Mouse (Mus musculus) bone marrow, adult 2 months (tissue): ENCODE results near the gene Pik3c2g. TPM values are rescaled to one million over a fixed set of nuclear protein-coding genes. Genes with fewer than 3 reads are reported as not detected.

Source experiments
- H3K27ac ChIP-seq: fragments of 200-500 bp; 2 replicates; pipeline ENCODE4 v1.5.1; 2012; ENCODE audit warnings: low read depth, mild to moderate bottlenecking, control low read depth, inconsistent platforms, low read length; ENCODE audit not compliant: control insufficient read depth, poor library complexity, insufficient read depth
- H3K4me1 ChIP-seq: fragments of 200-500 bp; 2 replicates; pipeline ENCODE4 v1.6.1; 2011; ENCODE audit warnings: low read length; ENCODE audit not compliant: control insufficient read depth, insufficient read depth
- H3K4me3 ChIP-seq: fragments of 200-500 bp; replicated peaks from 2 replicates; pipeline ENCODE3; 2011; ENCODE audit warnings: mild to moderate bottlenecking, low read depth, low read length, control low read depth; ENCODE audit not compliant: control insufficient read depth
- CTCF ChIP-seq: fragments of 200-500 bp; IDR thresholded peaks from 2 replicates; pipeline ENCODE4 v1.5.1; 2011; ENCODE audit warnings: low read length, control low read depth; ENCODE audit not compliant: control insufficient read depth, insufficient read depth
- POLR2A ChIP-seq: fragments of 200-500 bp; IDR thresholded peaks from 2 replicates; pipeline ENCODE4 v1.6.1; 2011; ENCODE audit warnings: low read depth, mild to moderate bottlenecking, control low read depth, low read length, borderline replicate concordance; ENCODE audit not compliant: control insufficient read depth
- WGBS: fragments of 180-500 bp; shearing (Covaris S2); methylation state at CpG from one replicate; pipeline ENCODE4 v1.1.7; 2018; 5-methylcytosine and 5-hydroxymethylcytosine counted together
- polyA plus RNA-seq: library from polyadenylated mRNA; stranded (reverse); fragments of >200 nt; gene quantifications from 2 replicates; pipeline ENCODE4 v1.2.4, GENCODE M21; 2011; ENCODE audit warnings: low replicate concordance; ENCODE audit not compliant: missing spikeins, insufficient read depth, insufficient read length

Gene Pik3c2g
- polyA plus RNA-seq, 1 experiment = not detected

DNA sequence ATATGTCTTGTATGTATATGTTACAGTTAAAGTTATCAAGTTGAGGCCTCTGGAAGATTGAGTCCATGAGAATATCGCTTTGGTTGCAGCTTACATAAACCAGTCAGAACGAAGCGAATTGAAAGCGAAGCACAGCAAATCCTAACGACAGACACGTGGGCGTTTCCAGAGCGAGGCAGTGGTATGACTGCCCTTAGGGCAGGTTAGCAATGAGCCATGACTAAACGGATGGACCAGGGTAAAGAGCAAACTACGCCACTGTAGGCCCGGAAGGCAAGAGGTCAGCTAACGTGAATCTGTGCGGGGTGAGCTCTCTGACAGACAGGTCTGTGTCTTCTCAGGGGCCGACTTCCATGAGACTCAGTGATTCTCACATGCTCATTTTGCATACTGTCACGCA is 1.4 kb downstream of the Pik3c2g start:
- WGBS = 85% methylated on average over 15 of the region's 15 CpGs
- no peaks in the 10 kb centered on the region for H3K4me1 ChIP-seq
- H3K27ac ChIP-seq = no peak overlapping the region
- TF ChIP-seq POLR2A (no peak), CTCF (no peak)
- H3K4me3 ChIP-seq = no peak overlapping the region

DNA sequence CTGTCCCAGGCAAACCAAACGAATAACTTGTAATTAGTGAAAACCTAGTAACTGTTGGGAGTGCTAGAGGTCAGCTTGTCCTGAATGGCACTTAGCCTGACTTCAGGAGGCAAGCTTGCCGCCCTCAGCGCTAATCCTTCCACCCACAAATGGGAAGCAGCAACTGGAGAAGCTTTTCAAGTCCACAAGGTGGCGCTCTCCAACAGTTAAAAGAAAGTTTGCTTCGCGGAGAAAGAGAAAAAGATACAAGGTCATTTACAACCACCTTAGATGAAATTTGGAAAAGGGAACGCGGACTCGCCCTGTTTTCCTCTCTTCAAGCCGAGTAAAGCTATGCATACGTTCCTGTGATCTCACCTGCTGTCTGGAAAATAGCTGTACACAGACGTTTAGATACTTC is 2.3 kb downstream of the Pik3c2g start:
- H3K27ac ChIP-seq = no peak overlapping the region
- 12% methylated on average over 12 of the region's 12 CpGs for WGBS
- TF ChIP-seq CTCF = no peak
- no peak for TF ChIP-seq POLR2A
- H3K4me3 ChIP-seq = no peak overlapping the region
- H3K4me1 ChIP-seq = no peaks in the 10 kb centered on the region

DNA sequence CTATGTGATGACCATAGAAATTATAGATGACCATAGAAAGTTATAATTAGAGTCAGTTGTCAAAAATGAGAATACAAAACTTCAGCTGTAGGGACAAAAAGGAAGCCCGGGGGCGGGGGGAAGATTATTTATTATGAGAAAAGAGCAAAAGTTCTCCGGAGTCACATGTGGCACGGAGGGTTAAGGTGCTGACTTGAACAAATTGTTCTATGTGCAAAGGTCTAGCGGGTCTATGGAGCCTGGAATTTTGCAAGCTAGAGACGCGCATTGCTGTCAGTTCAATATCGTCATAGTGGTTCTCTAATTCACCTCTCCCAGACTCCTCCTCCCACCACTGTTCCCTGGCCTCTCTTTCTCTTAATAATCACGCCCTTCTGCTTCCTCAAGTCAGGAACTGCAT is 2.8 kb downstream of the Pik3c2g start:
- Histone ChIP-seq H3K27ac (no peak overlapping the region), H3K4me1 (no peaks in the 10 kb centered on the region), H3K4me3 (no peak overlapping the region)
- WGBS = 71% methylated on average over 9 of the region's 9 CpGs
- TF ChIP-seq POLR2A = no peak
- no peak for TF ChIP-seq CTCF

DNA sequence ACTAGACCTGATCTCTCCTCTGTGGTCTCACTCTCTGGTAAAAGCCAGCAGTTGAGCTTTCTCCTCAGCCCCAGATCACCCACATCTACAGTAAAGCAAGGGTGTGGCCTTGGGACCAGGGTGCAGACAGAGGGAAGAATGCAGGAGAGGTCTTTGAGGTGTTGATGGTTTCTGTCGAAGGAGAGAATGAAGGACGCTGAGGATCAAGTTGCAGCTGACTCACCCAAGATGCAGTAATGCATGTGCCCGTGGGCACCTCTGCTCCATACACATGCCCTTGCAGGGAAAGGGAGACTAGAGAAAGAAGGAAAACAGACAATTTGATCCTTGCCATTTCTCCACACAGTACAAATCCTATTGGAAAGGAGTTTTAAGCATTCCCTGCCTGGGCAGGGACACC is 5.1 kb downstream of the Pik3c2g start:
- 39% methylated on average over 3 of the region's 3 CpGs for WGBS
- Histone ChIP-seq H3K4me1 (no peaks in the 10 kb centered on the region), H3K27ac (no peak overlapping the region), H3K4me3 (no peak overlapping the region)
- TF ChIP-seq POLR2A = no peak
- no peak for TF ChIP-seq CTCF

DNA sequence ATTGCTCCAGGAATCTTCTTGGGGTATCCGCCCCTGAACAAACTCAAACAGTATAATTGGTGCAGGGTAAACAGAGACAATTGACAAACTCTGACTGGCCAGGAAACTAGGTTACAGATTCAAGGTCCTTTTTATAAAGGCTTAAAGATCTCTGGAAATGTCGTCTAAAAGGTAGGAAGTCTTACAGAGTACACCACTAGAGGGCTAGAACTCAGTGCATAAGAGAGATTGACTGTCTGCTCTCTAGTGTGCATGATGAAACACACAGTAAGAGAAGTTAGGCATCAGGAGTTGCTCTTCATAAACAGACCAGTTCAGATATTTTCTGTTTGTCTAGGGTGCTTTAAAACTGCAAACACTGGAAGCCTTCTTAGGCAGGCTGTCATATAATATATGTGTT is 9.4 kb downstream of the Pik3c2g start:
- TF ChIP-seq CTCF (no peak), POLR2A (no peak)
- Histone ChIP-seq H3K27ac (no peak overlapping the region), H3K4me3 (no peak overlapping the region), H3K4me1 (no peaks in the 10 kb centered on the region)
- WGBS = 48% methylated on average over 2 of the region's 2 CpGs

DNA sequence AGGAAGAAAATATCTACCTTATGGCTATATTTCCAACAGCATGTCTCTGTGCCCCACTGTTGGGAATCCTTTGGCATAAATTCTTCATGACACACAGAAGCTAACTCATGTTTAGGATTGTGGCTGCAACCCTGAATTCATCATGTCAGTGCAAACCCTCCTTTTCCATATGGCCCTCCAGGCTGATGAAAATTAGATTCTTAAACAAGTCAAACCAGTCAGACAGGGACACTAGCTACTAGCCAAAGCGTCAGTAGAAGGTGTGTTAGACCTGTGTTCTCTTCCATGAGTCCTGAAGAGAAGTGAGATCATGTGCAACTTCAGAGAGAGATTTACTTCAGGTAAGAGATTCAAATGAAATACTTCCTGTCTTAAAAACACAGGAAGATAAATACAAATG is 12.2 kb downstream of the Pik3c2g start:
- TF ChIP-seq POLR2A (no peak), CTCF (no peak)
- no peak overlapping the region for H3K4me3 ChIP-seq
- no peak overlapping the region for H3K27ac ChIP-seq
- WGBS = 62% methylated on average over 1 of the region's 1 CpGs
- no peaks in the 10 kb centered on the region for H3K4me1 ChIP-seq

DNA sequence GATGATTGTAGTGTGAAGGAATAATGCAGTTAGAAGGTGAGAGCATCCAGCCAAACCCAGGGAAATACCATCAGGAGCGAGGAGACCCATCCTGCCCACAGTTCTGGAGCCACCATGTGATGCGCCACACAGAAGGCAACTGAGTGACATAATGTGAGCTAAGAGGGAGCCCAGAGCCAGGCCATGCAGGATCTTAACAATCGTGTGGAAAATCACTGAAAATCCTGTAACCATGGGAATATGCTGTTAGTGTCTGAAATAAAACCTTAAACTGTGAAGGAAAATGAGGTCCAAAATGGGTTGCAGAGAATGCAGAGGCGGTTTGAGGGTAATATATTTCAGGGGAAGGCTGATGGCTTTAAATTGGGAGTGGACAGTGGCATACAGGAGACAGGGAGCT is 31.8 kb downstream of the Pik3c2g start:
- no peaks in the 10 kb centered on the region for H3K4me1 ChIP-seq
- no peak overlapping the region for H3K4me3 ChIP-seq
- H3K27ac ChIP-seq = no peak overlapping the region
- TF ChIP-seq POLR2A = no peak
- no peak for TF ChIP-seq CTCF
- 73% methylated on average over 4 of the region's 4 CpGs for WGBS

DNA sequence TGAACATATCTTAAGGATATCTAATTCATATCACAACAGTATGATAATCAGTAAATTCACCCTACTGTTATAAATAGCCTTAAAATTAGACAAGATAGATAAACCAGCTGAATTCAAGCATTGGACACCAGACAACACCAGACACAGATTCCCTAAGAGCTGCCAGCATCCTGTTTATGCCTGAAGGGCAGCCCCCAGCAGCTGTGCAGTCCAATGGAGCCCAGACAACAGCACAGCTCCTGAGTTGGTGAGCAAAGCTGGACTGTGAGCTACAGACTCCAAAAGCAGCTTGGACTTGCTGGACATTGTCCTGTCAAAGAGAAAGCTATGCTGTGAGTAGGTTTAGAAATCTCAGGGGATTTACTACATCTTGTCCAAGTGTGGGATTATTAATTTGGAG is 37.7 kb downstream of the Pik3c2g start:
- TF ChIP-seq CTCF (no peak), POLR2A (no peak)
- H3K4me3 ChIP-seq = no peak overlapping the region
- H3K27ac ChIP-seq = no peak overlapping the region
- H3K4me1 ChIP-seq = no peaks in the 10 kb centered on the region

DNA sequence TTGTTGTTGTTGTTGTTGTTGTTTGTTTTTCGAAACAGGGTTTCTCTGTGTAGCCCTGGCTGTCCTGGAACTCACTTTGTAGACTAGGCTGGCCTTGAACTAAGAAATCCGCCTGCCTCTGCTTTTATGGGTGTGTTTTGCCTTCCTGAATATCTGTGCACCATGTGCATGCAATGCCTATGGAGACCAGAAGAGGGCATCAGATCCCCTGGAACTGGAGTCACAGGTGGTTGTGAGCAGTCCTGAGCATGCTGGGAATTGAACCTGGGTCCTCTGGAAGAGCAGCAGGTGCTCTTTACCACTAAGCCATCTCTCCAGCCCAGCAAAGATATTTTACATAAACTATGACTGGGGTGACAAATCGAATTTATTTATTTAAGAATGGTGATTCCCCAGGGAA is 47.5 kb downstream of the Pik3c2g start:
- 50% methylated on average over 3 of the region's 3 CpGs for WGBS
- H3K27ac ChIP-seq = no peak overlapping the region

More for the DNA sequence above, 47.5 kb downstream of the Pik3c2g start:
- no peak overlapping the region for H3K4me3 ChIP-seq
- no peaks in the 10 kb centered on the region for H3K4me1 ChIP-seq
- TF ChIP-seq CTCF (no peak), POLR2A (no peak)
